Mouse (Mus musculus) brown adipose tissue, adult 24 weeks (tissue): ENCODE results near the gene Hoxa13. TPM values are rescaled to one million over a fixed set of nuclear protein-coding genes. Genes with fewer than 3 reads are reported as not detected.

Source experiments
- H3K27ac ChIP-seq: fragments of 200-500 bp; replicated peaks from 2 replicates; pipeline ENCODE4 v1.5.1; 2012; ENCODE audit warnings: low read depth, mild to moderate bottlenecking, low read length
- H3K4me1 ChIP-seq: fragments of 200-500 bp; 2 replicates; pipeline ENCODE4 v1.6.1; 2012; ENCODE audit warnings: low read length, mixed read lengths; ENCODE audit not compliant: control insufficient read depth, insufficient read depth, insufficient read length
- H3K4me3 ChIP-seq: fragments of 200-500 bp; 2 replicates; pipeline ENCODE4 v1.5.1; 2012; ENCODE audit warnings: low read depth, mild to moderate bottlenecking, low read length, moderate library complexity; ENCODE audit not compliant: insufficient read depth
- polyA plus RNA-seq: library from polyadenylated mRNA; stranded (reverse); fragments of >200 nt; gene quantifications from 2 replicates; pipeline ENCODE4 v1.2.4, GENCODE M21; 2012; ENCODE audit not compliant: missing spikeins, insufficient read depth, insufficient read length

The Hoxa13 gene
- polyA plus RNA-seq, 1 experiment, result not detected

DNA sequence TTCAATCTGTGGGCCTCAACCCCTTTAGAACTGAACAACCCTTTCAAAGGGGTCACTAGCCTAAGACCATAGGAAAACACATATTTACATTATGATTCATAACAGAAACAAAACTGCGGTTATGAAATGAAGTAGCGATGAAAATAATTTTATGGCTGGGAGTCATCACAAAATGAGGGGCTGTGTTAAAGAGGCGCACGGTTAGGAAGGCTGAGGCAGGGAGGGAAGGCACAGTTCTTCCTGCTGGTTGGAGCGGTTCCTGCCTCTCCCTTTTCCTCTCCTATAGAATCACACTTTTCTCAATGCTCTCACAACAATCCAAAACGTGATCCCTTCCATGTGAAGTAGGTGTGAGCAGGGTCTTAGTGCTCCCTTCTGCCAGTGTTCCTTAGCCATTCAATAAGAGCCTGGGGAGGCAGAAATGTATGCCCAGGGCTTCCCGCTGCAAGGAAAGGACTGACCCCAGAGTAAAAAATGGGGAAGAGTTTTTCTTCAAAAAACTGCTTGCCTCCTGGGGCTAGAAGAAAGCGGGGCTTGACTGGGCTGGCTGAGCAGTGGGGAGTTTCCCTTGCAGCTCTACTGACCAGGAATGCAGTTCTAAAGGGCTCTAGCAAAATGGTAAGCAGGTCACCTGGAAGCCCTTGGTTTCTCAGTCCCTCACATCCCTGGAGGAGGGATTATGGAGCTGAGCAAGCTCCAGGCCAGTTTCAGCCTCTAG, 15.0 kb upstream of the Hoxa13 start:
- no peak overlapping the region for H3K27ac ChIP-seq
- H3K4me1 ChIP-seq, result no peaks in the 10 kb centered on the region
- no peak overlapping the region for H3K4me3 ChIP-seq

DNA sequence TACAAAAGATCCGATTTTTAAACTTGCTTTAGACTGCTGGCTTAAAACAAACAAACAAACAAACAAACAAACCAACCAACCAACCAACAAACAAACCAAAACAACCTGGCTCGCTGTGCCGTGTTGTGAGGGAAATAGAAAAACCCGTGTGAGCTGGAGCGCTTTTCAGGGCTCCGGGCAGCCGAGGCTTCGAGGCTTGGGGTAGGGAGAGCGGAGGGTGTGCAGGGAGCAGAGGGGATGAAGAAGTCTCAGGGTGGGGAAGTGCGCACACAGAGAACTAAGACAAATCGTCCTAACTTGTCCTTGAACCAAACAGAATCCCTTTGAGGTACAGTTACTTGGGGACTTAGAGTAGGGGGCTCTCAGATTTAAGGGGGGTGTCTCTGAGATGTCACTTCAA, 13.9 kb upstream of the Hoxa13 start:
- Histone ChIP-seq H3K4me1 (no peaks in the 10 kb centered on the region), H3K27ac (no peak overlapping the region), H3K4me3 (no peak overlapping the region)

DNA sequence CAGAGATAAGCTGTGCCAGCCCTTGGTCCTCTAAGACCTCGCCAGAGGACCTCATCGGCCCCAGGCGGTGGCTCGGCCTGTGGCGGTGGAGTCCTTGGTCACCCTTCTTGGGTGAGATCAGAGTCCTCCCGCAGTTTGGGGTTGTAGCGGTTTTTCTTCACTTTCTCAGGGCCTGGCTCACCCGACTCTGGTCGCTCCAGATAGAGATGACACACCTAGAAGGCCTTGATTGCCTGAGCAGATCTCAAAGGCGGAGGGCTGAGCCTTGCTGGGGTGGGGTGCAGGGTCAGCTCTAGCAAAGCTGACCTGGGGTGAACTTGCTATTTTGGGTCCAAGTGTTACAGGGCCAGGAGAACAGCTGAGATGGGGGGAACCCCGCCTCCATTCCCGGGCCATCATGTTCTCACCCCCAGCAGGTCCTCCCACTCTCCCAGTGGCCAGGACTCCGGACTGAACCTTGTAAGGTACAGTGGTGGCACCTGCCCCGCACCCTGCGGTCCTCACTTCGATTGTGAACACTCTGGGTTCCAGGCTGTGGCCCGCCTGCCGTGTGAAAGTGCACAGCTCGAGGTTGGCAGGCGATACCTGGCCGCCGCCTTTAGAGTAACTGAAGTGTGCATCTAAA, 13.1 kb upstream of the Hoxa13 start:
- no peak overlapping the region for H3K27ac ChIP-seq
- no peak overlapping the region for H3K4me3 ChIP-seq
- H3K4me1 ChIP-seq, result no peaks in the 10 kb centered on the region

DNA sequence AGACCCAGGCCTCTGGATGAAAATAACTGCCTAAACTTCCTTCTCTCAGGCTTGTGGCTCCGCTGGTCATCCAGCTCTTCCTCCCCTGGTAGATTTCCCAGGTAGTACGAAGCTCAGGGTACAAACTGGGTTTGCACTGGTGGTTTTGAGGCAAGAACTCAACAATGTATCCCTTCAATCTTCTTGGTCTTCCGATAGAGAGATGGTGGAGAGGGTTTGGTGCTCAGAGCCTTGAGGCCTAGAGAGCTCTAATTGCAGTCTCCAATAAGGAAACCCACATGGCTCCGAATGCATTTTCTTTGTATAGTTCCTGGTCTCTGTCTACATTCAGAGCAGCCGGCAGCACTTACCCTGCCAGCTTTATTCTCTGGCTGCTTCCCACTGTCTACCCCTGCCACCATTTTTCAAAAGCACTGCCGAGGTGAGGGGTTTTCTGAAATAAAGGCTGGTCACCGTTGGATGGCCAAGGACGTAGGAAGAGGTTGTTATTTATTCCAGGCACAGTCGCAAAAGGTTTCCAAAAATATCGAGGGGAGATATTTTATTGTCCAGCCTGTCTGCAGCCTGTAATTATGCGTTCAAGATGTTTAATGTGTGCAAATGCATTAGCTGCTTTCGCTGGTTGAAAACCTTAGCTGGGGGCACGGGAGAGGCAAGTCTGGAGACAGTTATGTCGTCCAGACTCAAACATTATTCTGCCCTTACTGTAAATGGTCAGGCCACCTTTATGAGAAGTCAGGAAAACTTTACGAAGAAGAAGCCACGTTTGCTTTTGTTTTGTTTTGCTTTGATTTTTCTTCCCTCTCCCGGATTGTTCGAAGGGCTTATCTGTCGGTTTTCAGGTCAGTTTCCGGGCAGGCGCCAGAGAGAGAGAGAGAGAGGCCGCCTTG, 12.3 kb upstream of the Hoxa13 start:
- H3K27ac ChIP-seq, result no peak overlapping the region
- no peak overlapping the region for H3K4me3 ChIP-seq
- H3K4me1 ChIP-seq, result no peaks in the 10 kb centered on the region

DNA sequence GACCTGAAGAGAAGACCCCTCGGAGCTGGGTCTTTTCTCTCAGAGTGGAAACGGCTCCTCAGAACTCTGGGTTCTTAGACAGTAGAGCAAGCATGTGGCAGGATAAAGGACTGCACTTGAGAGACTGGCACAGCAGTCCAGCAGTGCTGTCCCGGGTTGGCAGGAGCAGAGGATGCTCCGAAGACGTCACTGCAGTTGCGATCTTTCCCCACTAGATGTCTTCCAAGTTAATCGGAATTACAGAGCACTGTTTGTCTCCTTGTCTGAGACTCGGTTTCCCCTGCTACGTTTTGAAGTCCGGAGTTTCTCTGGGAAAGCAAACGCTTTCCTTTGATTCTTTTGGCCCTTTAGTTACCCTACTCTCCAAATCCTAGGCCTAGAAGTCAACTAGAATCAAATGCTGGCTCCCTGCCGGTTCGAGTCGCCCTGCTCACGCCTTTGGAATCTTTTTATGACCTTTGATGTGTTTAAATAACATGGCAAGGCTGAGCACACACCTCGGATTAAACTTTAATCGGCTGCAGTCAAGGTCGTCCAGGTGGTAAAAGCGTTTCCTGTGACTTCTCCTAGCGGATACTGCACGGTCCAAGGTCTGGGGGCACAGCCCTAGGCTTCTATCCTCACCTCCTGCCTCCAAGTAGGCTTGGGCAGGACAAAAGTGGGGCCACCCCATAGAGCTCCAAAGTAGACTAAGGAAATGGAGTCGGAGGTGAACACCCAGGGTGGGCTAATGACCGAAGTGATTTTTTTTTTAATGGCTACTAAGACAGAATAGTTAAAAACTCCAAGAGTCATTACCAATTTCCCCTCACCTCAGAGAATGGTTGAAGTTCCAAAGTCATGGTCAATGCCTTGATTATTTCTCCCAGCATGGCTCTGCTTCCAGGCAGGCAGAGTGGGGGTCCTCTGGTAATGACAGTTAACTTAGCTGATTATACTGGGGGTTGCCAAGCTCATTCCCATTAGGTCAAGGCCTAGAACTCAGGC, 10.1 kb upstream of the Hoxa13 start:
- no peak overlapping the region for H3K27ac ChIP-seq
- H3K4me3 ChIP-seq, result no peak overlapping the region
- no peaks in the 10 kb centered on the region for H3K4me1 ChIP-seq

DNA sequence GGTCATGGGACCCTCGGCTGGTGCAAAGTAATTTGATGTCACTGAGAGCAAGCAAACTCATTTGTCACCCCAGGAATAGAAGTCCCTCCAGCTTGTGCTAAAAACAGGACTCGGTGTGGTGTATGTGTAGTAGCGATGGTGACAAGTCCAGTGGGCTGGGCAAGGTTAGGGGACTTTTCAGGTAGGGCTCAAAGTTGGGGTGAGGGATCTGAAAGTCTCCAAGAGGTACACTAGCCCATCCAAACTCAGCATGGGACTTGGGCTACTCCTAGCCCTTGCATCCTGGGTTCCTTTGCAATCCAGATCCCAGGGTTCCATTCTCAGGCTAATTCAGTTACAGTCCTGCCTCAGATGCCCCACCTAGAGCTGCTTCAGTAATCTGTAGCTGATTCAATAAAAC, 8.1 kb upstream of the Hoxa13 start:
- Histone ChIP-seq H3K4me3 (no peak overlapping the region), H3K4me1 (no peaks in the 10 kb centered on the region), H3K27ac (no peak overlapping the region)

DNA sequence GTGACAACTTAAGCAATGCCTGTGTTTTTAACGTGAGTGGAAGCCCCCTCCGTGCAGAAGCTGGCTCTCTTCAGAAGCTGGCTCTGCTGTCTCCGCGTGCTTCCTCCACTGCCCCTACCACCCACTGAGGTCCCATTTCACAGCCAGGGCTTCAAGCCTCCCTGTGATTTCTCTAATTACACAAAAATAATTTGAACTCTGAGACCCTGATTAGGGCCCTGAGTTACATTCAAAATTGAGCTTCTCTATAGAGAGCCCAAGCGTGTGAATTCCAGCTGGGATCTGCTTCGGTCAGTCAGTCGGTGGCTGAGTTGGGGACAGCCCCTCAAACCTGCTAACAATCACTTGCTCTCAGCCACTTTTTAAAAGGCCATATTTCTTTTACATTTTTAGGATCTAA, 7.7 kb upstream of the Hoxa13 start:
- Histone ChIP-seq H3K27ac (no peak overlapping the region), H3K4me3 (no peak overlapping the region), H3K4me1 (no peaks in the 10 kb centered on the region)

DNA sequence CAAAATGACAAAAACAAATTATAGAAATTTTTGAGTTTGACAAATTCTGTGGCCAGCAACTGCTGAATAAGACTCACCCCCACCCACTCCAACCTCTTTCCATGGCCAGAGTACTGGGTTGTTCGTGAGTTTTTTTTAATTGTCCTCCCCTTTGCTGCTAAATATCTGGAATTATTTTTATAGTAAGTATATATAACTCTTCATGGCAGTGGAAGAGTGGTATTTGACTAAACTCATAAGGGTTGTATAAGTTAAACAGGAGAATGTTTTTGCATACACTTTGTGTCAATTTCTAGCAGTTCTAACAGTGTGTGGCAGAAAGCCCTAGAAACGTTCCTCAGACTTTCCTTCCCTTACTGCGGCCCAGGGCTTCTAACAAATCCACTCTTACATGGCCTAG, 7.0 kb upstream of the Hoxa13 start:
- no peak overlapping the region for H3K27ac ChIP-seq
- no peak overlapping the region for H3K4me3 ChIP-seq
- no peaks in the 10 kb centered on the region for H3K4me1 ChIP-seq

DNA sequence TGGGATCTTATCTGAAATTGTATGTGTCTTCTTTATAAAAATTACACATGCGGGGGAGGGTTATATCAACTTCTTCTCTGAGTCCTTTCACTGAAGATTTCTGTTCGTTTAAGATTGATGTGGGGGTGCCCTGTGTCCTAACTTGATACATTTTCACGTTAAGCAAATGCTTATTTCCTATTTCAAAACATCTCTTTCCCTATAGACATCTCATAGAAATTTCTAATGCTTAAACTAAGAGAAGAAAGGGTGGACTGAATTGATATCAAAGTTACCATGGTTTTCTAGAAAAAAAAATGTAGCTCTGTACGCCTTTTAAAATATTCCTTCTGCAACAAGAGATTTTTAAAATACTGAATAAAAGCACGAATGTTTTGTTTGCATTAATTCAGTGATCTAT, 6.5 kb upstream of the Hoxa13 start:
- H3K4me1 ChIP-seq, result no peaks in the 10 kb centered on the region
- no peak overlapping the region for H3K27ac ChIP-seq
- no peak overlapping the region for H3K4me3 ChIP-seq

DNA sequence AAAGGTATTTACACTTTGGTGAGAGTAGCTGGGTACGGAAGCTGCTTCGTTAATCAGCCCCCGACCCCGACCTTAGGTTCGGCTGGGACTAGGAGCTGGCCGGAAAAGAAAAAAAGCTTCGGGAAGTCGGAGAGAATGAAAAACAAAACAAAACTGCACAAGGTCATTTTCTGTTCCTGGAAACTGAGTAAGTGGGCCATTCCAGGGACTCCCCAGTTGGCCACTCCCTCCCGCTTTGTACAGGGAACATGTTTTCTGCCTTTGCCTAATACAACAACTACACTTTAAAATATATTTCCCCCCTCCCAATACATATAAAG, 5.9 kb upstream of the Hoxa13 start:
- Histone ChIP-seq H3K4me3 (no peak overlapping the region), H3K27ac (no peak overlapping the region), H3K4me1 (no peaks in the 10 kb centered on the region)

DNA sequence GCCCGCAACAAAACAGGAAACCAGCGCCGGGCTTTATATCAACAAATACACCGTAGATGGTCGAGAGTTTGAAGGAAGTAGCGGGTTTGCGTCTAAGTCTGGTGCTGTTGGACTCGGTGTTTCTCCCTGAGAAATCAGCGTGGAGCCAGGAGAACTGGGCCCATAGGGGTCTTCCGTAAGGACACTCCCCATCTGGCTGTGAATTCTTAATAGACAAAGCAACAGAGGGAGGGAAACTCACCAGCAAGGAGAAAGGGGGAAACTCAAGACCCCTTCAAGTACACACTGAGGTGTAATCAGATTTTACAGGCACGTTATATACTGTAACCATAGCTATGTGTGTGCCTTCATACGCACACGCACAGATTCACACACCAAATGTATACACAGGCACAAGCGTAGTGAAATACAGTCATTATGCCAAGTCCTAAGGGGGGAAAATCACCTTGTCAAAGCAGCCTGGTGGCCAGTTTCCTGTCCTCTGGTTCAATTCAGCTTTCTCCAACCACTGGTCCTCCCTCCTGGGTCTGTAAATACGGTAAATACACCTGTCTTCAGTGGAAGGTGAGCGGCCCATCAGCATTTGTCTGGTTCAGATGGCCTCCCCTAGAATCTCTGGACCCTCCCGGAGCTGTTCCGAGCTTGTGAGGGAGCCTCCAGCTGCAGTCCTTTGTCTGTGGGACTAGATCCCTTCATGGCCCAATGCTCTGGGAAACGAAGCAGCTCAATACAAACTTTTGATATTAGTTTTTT, 5.4 kb upstream of the Hoxa13 start:
- no peaks in the 10 kb centered on the region for H3K4me1 ChIP-seq
- no peak overlapping the region for H3K4me3 ChIP-seq
- no peak overlapping the region for H3K27ac ChIP-seq

DNA sequence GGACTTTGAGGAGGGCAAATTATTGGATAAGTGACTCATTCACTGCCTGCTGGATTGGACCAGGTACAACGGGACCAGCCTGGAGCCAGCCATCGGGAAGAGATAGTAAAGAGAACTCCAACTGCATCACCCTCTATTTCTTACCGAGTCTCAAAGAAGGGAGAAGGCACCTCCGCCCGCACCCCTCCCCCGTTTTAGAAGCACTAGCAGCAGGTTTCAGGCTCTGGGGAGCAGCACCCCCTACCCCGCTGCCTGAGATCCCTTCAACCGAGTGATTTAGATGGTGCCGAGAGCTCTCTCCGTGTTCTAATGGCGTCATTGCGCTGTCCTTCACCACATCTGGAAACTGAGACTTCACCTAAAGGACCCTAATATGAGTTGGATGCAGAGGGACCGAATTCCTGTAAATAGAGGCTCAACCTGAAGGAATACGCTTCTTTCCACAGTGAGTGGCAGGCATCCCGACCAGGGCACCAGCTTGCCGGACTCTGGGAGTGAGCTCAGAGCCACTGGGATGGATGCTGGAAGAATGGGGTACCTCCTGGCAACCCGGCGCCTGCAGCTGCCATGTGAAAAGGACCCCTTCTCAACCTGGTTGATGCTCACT, 4.7 kb upstream of the Hoxa13 start:
- Histone ChIP-seq H3K27ac (no peak overlapping the region), H3K4me1 (no peaks in the 10 kb centered on the region), H3K4me3 (no peak overlapping the region)

DNA sequence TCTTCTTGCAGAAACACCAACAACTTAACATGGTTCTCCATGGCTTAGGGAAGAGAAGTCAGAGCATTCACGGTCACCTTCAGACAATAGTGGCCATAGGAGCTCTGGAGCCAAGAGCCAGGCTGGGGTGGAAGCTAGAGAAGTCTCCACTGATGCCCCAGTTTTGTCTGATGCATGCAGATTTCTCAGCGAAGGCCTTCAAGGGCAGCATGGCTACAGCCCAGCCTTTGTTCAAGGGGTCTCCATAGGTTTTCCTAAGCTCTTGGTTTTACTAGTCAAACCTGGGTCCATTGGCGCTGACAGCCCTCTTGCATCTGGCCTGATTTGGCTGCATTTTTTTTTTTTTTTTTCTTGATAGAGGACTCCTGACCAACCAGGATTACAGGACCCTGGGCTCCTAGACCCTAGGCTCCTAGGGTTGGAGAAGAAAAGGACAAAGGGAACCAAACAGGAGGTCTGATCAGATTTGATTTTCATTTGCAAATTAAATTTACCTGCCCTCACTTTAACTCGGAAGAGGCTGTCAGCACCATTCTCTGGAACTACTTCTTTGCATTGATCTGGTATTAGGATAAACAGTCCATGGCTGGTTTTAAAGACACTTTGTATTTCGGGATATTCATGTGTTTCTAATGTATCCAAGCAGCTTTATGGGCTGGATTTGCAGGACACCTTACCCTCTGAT, 3.6 kb upstream of the Hoxa13 start:
- Histone ChIP-seq H3K4me1 (no peaks in the 10 kb centered on the region), H3K27ac (no peak overlapping the region)

DNA sequence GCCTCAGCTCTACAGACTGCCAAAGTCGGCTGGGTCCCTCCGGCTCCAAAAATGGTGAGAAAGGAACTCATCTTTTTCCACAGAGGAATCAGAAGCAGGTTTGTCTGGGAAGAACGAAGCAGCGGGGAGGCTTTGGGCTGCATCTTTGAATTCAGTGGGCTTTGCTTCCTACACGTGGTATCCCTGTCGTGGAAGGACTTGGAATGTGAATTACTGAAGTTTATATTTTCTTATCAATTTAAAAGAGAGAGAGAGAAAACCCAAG, 2.6 kb upstream of the Hoxa13 start:
- H3K4me3 ChIP-seq, result no peak overlapping the region
- no peak overlapping the region for H3K27ac ChIP-seq
- H3K4me1 ChIP-seq, result no peaks in the 10 kb centered on the region

More for the DNA sequence above, 3.6 kb upstream of the Hoxa13 start:
- H3K4me3 ChIP-seq, result no peak overlapping the region
